Mouse (Mus musculus): ENCODE data around the gene Gm3286.
"Not testable (repeated sequence)": the region's sequence is repeated elsewhere in the genome, so short reads cannot be mapped to it uniquely, and the experiment has no call there.

Gene Gm3286

GRCm38 (mm10) chr5:95510458-95510857, at the start of gene Gm3286:
Gene Gm3286, plus strand, starts transcription at chr5:95510758.
- DNase-seq (ENCODE audit: low spot score in 2 of 2), result not testable (repeated sequence)

Measured in urinary bladder, postnatal 4 days (tissue).